Mouse (Mus musculus): Measurements from ENCODE around the gene Hddc2.
"Not testable (repeated sequence)": the region's sequence is repeated elsewhere in the genome, so short reads cannot be mapped to it uniquely, and the experiment has no call there.

Gene Hddc2

DNA sequence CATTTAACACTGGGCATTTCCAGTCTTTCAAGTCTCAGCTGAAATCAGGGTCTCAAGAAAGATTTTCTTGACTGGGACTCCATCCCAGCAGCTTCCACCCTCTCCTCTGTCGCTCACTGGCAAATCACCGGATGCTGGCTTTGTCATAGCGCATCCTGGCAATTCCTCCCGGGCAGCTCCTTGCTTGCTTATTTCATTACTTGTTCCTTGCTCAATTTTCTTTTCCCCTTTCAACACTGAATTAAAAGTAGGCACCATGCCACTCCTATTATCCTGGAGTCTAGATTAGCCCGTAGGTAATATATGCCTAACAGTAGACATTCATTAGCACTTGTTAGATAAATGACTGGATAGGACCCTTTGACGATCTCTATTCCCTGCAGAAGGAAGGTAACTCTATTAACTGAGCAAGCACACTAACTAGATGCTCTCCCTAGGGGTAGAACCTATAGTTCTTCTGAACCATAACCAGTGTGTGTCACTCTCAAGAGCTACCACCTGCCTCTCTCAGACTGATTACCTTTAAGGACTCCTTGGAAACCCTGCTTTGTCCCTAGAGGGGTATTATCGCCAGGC, 41.8 kb downstream of the Hddc2 start:
- no peak for DNase-seq

- DNase-seq: no peak
These were observed 46.6 kb downstream of the Hddc2 start for GRCm38 (mm10) chr10:31359749-31360148.

DNA sequence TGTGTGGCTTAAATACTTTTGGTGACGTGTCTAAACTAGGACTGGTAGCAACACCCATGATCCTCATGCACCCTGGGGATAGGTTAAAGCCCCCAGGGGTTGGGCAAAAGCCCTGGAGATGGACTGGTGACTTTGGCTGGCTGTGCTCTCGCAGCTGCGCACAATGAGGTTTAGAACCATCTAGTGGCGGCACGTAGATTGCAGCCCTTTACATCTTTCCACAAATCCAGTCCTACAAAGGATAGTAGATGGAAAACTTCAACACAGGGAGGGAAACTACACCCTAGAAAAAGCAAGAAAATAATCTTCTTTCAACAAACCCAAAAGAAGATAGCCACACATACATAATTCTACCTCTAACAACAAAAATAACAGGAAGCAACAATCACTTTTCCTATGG, 57.0 kb downstream of the Hddc2 start:
- not testable (repeated sequence) for DNase-seq
